Mouse (Mus musculus) liver, embryonic 15.5 days (tissue): ENCODE measurements around the gene Retn. TPM values are rescaled to one million over a fixed set of nuclear protein-coding genes. Genes with fewer than 3 reads are reported as not detected.

Experiments
- ATAC-seq: fragments of 200-750 bp; cut with Nextera tagmentation; 2 replicates; pipeline ENCODE4 v1.8.0; 2017; ENCODE audit warnings: moderate number of reproducible peaks, mild to moderate bottlenecking, moderate library complexity; ENCODE audit not compliant: insufficient read depth
- H3K27ac ChIP-seq: fragments of 300-500 bp; sonication (generic); replicated peaks from 2 replicates; pipeline ENCODE4 v1.5.1; 2015; ENCODE audit warnings: mild to moderate bottlenecking, inconsistent platforms
- H3K27me3 ChIP-seq: fragments of 300-500 bp; sonication (generic); 2 replicates; pipeline ENCODE4 v1.6.1; 2015; ENCODE audit warnings: mild to moderate bottlenecking, inconsistent platforms
- H3K36me3 ChIP-seq: fragments of 300-500 bp; sonication (generic); replicated peaks from 2 replicates; pipeline ENCODE4 v1.6.1; 2015; ENCODE audit warnings: moderate library complexity, mild to moderate bottlenecking, inconsistent platforms
- H3K4me1 ChIP-seq: fragments of 300-500 bp; sonication (generic); replicated peaks from 2 replicates; pipeline ENCODE4 v1.6.1; 2015; ENCODE audit warnings: inconsistent platforms
- H3K4me2 ChIP-seq: fragments of 300-500 bp; sonication (generic); 2 replicates; pipeline ENCODE4 v1.6.1; 2015; ENCODE audit warnings: moderate library complexity, mild to moderate bottlenecking, inconsistent platforms
- H3K4me3 ChIP-seq: fragments of 300-500 bp; sonication (generic); replicated peaks from 2 replicates; pipeline ENCODE4 v1.5.1; 2015; ENCODE audit warnings: mild to moderate bottlenecking, inconsistent platforms
- H3K9ac ChIP-seq: fragments of 300-500 bp; sonication (generic); 2 replicates; pipeline ENCODE4 v1.6.1; 2015; ENCODE audit warnings: moderate library complexity, mild to moderate bottlenecking, inconsistent platforms
- H3K9me3 ChIP-seq: fragments of 300-500 bp; sonication (generic); replicated peaks from 2 replicates; pipeline ENCODE4 v1.6.1; 2016; ENCODE audit warnings: inconsistent platforms
- WGBS: fragments of 180-500 bp; shearing (Covaris S2); methylation state at CpG from one replicate; pipeline ENCODE4 v1.1.7; 2015; ENCODE audit warnings: mixed read lengths; ENCODE audit not compliant: insufficient replicate concordance; 5-methylcytosine and 5-hydroxymethylcytosine counted together
- polyA plus RNA-seq: library from polyadenylated mRNA; unstranded; fragments of >200 nt; fragmentation: Nextera tagmentation; extraction: Ambion mirVana; gene quantifications from 2 replicates; pipeline ENCODE4 v1.2.1, GENCODE M21; 2015

Gene Retn
- polyA plus RNA-seq, 1 experiment from 2014 or later = not detected

DNA sequence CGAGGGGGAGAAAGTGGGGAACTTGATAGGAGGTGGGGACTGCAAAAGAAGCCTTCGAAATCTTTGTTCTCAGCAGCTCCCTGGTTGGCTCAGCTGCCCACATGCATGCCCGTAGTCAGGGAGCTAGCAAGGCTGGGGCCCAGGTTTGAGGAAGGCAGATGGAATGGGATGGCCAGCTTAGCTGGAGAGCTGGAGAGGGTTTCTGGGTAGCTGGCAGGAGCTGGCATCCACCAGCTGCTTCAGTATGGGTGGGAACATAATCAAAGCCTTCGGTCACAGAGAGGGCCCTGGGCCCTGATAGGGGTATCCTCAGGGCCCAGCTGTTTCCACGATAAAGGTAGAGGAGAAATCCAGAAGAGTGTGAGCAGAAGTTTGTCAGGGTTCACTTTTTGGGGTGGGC lies 26.9 kb downstream of the Retn start:
- H3K9ac ChIP-seq = no peak overlapping the region
- H3K4me3 ChIP-seq = no peak overlapping the region
- H3K27ac ChIP-seq = no peak overlapping the region
- no peak for ATAC-seq
- H3K27me3 ChIP-seq = no peaks in the 10 kb centered on the region
- H3K36me3 ChIP-seq = peaks cover 21% of the 10 kb centered on the region
- peaks cover 14% of the 10 kb centered on the region for H3K4me1 ChIP-seq
- WGBS = 59% methylated on average over 5 of the region's 5 CpGs
- no peak overlapping the region for H3K4me2 ChIP-seq
- no peaks in the 10 kb centered on the region for H3K9me3 ChIP-seq

GRCm38 (mm10) chr8:3683408-3684176 lies 28.0 kb downstream of the Retn start:
- Histone ChIP-seq H3K4me1 (0 out of 2 replicates have a peak, but pooled peaks cover 3% of the 10 kb centered on the region), H3K4me3 (no peak overlapping the region), H3K27ac (no peak overlapping the region), H3K27me3 (no peaks in the 10 kb centered on the region), H3K36me3 (peaks cover 21% of the 10 kb centered on the region), H3K9me3 (no peaks in the 10 kb centered on the region), H3K4me2 (no peak overlapping the region), H3K9ac (no peak overlapping the region)
- WGBS = 51% methylated on average over 6 of the region's 6 CpGs
- no peak for ATAC-seq

GRCm38 (mm10) chr8:3684530-3684929 lies 29.0 kb downstream of the Retn start:
- Histone ChIP-seq H3K36me3 (peaks cover 12% of the 10 kb centered on the region), H3K9me3 (no peaks in the 10 kb centered on the region), H3K9ac (no peak overlapping the region), H3K4me2 (no peak overlapping the region), H3K27me3 (no peaks in the 10 kb centered on the region), H3K27ac (no peak overlapping the region), H3K4me3 (no peak overlapping the region), H3K4me1 (no peaks in the 10 kb centered on the region)
- no peak for ATAC-seq

DNA sequence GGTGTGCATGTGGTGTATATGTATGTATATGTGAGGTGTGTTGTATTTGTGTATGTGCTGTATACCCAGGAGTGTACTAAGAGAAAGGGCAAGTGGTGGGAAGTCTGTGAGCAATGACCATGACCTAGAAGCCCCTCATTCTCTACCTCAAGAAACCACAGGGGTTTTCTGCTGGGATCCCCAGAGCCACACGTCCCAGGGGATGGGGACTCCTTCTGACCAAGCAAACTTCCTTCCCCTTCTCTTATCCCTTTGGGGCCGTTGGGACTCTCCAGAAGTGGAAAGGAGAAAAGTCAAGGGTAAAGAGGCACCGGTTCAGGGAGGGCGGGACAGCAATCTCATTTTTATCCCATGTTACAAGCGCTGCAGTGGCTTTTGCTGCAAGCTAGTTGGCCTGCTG lies 29.9 kb downstream of the Retn start:
- Histone ChIP-seq H3K9ac (no peak overlapping the region), H3K36me3 (peaks cover 3% of the 10 kb centered on the region; the same call in 1 of the 2 replicates), H3K4me1 (no peaks in the 10 kb centered on the region), H3K27ac (no peak overlapping the region), H3K27me3 (no peaks in the 10 kb centered on the region), H3K4me3 (no peak overlapping the region), H3K9me3 (no peaks in the 10 kb centered on the region), H3K4me2 (no peak overlapping the region)
- WGBS = 43% methylated on average over 5 of the region's 5 CpGs
- no peak for ATAC-seq

DNA sequence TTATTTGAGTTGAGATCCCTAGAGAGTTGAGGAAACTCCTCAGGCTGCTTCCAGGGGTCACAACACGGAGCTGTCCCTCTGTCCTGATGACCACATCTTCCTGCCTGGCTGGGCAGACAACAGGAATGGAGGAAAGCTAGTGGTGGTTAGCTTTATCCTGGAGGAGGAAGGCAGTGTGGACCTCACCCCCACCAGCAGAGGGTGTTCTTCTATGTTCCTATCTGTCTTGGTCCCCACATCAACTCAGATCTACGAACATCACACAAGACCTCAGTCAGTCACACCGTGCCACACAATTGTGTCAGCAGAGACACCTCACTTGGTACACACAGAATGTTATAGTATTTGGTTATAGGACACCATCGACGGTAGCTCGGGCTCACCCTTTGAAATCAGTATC lies 32.0 kb downstream of the Retn start:
- Histone ChIP-seq H3K4me1 (no peaks in the 10 kb centered on the region), H3K9me3 (no peaks in the 10 kb centered on the region), H3K36me3 (no peaks in the 10 kb centered on the region), H3K27ac (no peak overlapping the region), H3K27me3 (no peaks in the 10 kb centered on the region), H3K4me2 (no peak overlapping the region), H3K9ac (no peak overlapping the region), H3K4me3 (no peak overlapping the region)
- WGBS = 48% methylated on average over 6 of the region's 6 CpGs
- ATAC-seq = no peak

DNA sequence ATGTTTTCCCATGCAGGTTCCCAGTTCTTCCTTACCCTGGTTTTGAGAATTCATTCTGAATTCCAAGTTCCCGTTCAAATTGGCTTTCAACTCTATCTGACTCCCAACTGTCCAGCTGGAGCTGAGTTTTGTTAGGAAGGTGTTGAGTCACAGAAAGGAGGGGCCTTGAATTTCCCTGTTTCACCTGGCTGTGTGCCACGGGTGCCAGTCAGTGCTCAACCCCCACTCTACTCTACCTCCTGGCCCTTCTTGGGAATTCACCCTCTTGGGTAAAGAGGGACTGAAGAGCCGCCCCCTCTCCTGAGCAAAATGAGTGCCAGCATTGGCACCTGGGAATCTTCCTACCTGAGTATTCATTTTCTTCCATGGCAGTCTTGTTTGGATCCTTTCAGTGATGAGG lies 35.2 kb downstream of the Retn start:
- Histone ChIP-seq H3K27me3 (no peaks in the 10 kb centered on the region), H3K9me3 (no peaks in the 10 kb centered on the region), H3K27ac (no peak overlapping the region), H3K4me1 (no peaks in the 10 kb centered on the region), H3K4me3 (no peak overlapping the region), H3K36me3 (no peaks in the 10 kb centered on the region), H3K4me2 (no peak overlapping the region), H3K9ac (no peak overlapping the region)
- 63% methylated on average over 3 of the region's 3 CpGs for WGBS
- ATAC-seq = no peak

- no peaks in the 10 kb centered on the region for H3K9me3 ChIP-seq
- no peaks in the 10 kb centered on the region for H3K4me1 ChIP-seq
- no peak for ATAC-seq
- H3K4me3 ChIP-seq = no peak within 1 kb of the TSS
- no peak within 1 kb of the TSS for H3K9ac ChIP-seq
- H3K4me2 ChIP-seq = no peak within 1 kb of the TSS
- no peaks in the 10 kb centered on the region for H3K36me3 ChIP-seq
- no peak within 1 kb of the TSS for H3K27ac ChIP-seq
- 61% methylated on average over 3 of the region's 3 CpGs for WGBS
- H3K27me3 ChIP-seq = no peaks in the 10 kb centered on the region
Observed at GRCm38 (mm10) chr8:3694121-3694520, 38.6 kb downstream of the Retn start, which contains the start of gene Fcer2a. TSS of gene Fcer2a (minus strand) at chr8:3694175.

DNA sequence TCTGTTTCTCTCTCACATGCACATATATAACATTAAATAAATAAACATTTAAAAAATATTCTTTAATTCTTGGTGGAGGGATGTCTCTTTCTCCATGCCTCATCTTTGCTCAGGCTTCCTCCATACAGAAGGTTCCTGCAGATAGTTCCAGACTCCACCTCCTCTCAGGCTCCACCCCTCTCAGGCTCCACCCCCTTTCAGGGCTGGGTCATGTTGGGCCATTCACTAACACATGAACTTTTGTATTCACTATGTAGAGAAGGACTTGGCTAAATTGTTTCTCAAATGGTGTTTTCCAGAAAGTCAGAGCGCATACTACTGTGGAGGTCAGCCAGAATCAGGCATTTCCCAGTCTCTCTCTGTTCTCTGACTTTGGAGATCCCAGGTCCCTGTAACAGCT lies 45.9 kb downstream of the Retn start:
- H3K27me3 ChIP-seq = no peaks in the 10 kb centered on the region
- H3K4me2 ChIP-seq = no peak overlapping the region
- no peak overlapping the region for H3K27ac ChIP-seq
- no peaks in the 10 kb centered on the region for H3K4me1 ChIP-seq
- H3K9me3 ChIP-seq = no peaks in the 10 kb centered on the region
- WGBS = 85% methylated on average over 1 of the region's 1 CpGs
- no peak overlapping the region for H3K4me3 ChIP-seq
- H3K36me3 ChIP-seq = no peaks in the 10 kb centered on the region
- no peak for ATAC-seq
- no peak overlapping the region for H3K9ac ChIP-seq

GRCm38 (mm10) chr8:3705711-3706110 lies 50.1 kb downstream of the Retn start:
- no peak overlapping the region for H3K27ac ChIP-seq
- H3K27me3 ChIP-seq = no peaks in the 10 kb centered on the region
- no peaks in the 10 kb centered on the region for H3K9me3 ChIP-seq
- H3K4me1 ChIP-seq = 0 out of 2 replicates have a peak, but pooled peaks cover 2% of the 10 kb centered on the region
- H3K9ac ChIP-seq = no peak overlapping the region
- H3K4me2 ChIP-seq = no peak overlapping the region
- no peaks in the 10 kb centered on the region for H3K36me3 ChIP-seq
- ATAC-seq = no peak
- WGBS = 24% methylated on average over 4 of the region's 4 CpGs
- no peak overlapping the region for H3K4me3 ChIP-seq

DNA sequence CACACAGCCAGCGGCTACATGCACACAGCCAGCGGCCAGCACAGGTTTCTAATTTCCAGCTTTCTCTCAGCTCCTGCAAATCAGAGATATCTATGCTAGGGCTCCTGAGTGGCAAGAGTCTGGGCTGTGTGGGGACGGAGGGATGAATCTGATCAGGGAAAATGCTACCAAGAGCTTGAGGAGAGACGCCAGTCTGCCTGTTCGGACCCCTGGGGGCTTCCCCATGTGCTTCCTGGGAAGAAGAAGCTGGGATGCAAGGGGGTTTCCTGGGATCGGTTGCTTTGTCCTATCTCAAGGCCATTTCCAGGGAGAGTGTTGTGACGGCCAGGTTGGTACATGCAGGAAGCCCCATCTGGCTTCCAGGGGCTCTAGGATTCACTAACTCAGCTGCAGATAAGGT lies 52.0 kb downstream of the Retn start:
- Histone ChIP-seq H3K36me3 (no peaks in the 10 kb centered on the region), H3K4me2 (no peak overlapping the region), H3K4me1 (0 out of 2 replicates have a peak, but pooled peaks cover 4% of the 10 kb centered on the region), H3K9me3 (no peaks in the 10 kb centered on the region), H3K4me3 (no peak overlapping the region), H3K27me3 (no peaks in the 10 kb centered on the region), H3K27ac (no peak overlapping the region), H3K9ac (no peak overlapping the region)
- WGBS = 53% methylated on average over 7 of the region's 7 CpGs
- ATAC-seq = no peak
